Mouse (Mus musculus) large intestine, adult 2 months (tissue): ENCODE measurements around the gene Sertad4. TPM values are rescaled to one million over a fixed set of nuclear protein-coding genes. Genes with fewer than 3 reads are reported as not detected.

Experiments used
- DNase-seq: peaks from one replicate; pipeline ENCODE4 v3.0.0-alpha.2; 2012; ENCODE audit warnings: low read depth, low spot score
- WGBS: fragments of 180-500 bp; shearing (Covaris S2); methylation state at CpG from one replicate; pipeline ENCODE4 v1.1.7; 2018; 5-methylcytosine and 5-hydroxymethylcytosine counted together
- polyA plus RNA-seq: library from polyadenylated mRNA; depleted of rRNA; stranded (reverse); fragments of >200 nt; gene quantifications from 2 replicates; pipeline ENCODE4 v1.2.3, GENCODE M21; 2012

The Sertad4 gene
- polyA plus RNA-seq, 1 experiment, result 1.1 TPM

GRCm38 (mm10) chr1:192853429-192853828 is 2.1 kb downstream of the Sertad4 start:
- DNase-seq, result no peak
- 73% methylated on average over 2 of the region's 2 CpGs for WGBS

DNA sequence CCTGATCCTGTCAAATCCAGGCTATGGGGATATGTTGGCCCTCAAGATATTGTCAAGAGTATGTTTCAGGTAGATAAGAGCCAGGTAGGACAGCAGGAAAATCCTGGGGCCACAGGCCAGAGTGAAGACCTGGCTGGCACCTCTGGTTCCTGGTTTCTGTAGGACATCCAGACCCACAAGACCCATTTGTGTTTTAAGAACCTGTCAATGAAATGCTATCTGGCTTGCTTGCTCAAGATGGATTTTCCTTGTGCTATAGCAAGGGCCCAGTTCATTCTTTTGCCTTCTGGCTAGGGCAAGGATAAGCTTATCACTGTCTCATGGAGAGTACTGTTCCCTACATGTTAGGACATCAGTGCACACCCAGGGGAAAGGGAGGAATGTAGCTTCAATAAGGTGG is 3.5 kb downstream of the Sertad4 start:
- no peak for DNase-seq

DNA sequence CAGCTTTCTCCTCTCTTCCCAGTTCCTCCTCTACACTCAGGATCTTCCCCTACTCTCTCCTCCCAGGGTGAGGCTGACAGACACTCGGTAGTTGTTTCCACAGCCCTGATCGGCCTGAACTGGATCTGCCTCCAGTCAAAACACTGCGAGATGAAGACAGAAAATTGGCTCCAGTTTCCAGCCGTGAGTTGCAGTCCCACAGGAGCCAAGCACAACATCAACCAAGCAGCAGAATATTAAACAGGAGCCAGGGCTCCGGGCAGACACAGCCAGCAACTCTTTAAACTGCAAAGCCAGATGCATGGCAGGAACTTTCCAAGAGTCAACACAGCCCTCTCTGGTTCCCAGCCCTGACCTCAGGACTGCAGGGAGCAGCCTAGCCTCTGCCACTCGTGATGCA is 3.9 kb downstream of the Sertad4 start:
- DNase-seq, result no peak
- 64% methylated on average over 6 of the region's 6 CpGs for WGBS

GRCm38 (mm10) chr1:192851126-192851525 is 4.4 kb downstream of the Sertad4 start:
- 57% methylated on average over 2 of the region's 2 CpGs for WGBS
- no peak for DNase-seq

- no peak for DNase-seq
- 22% methylated on average over 5 of the region's 5 CpGs for WGBS
Observed at GRCm38 (mm10) chr1:192849616-192850015, 5.9 kb downstream of the Sertad4 start.

GRCm38 (mm10) chr1:192847254-192847653 is 8.3 kb downstream of the Sertad4 start:
- DNase-seq, result no peak
- 83% methylated on average over 3 of the region's 3 CpGs for WGBS

- DNase-seq, result no peak
Observed at GRCm38 (mm10) chr1:192841094-192841813, 14.3 kb downstream of the Sertad4 start.

GRCm38 (mm10) chr1:192840655-192841054 is 14.9 kb downstream of the Sertad4 start:
- 77% methylated on average over 2 of the region's 2 CpGs for WGBS
- no peak for DNase-seq

More at GRCm38 (mm10) chr1:192841094-192841813, 14.3 kb downstream of the Sertad4 start:
- WGBS, result 63% methylated on average over 9 of the region's 9 CpGs

DNA sequence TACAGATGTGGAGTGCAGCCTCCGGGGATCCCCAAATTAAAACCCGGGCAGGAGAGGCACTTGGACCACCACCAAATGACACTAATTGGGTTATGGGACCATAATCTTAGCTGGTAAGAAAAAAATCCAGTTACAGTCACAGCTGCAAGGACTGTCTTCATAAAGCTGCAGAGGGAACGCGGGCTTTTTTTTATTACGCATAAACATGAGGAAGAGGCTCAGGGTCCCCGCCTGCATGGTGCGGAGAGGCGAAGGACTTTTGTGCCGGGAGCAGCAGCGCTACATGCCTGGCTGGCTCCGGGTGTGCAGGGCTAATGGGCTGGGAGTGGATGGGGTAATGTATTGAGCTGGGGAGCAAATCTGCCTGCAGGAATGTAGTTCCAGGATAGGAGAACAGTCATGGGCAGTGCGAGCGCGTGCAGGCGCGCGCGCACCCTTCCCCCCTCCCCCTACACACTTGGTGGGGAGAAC is 20.3 kb downstream of the Sertad4 start:
- no peak for DNase-seq
- 5% methylated on average over 18 of the region's 18 CpGs for WGBS

- WGBS, result 10% methylated on average over 63 of the region's 63 CpGs
- DNase-seq, result no peak
Observed at GRCm38 (mm10) chr1:192834361-192835210, 21.0 kb downstream of the Sertad4 start.

DNA sequence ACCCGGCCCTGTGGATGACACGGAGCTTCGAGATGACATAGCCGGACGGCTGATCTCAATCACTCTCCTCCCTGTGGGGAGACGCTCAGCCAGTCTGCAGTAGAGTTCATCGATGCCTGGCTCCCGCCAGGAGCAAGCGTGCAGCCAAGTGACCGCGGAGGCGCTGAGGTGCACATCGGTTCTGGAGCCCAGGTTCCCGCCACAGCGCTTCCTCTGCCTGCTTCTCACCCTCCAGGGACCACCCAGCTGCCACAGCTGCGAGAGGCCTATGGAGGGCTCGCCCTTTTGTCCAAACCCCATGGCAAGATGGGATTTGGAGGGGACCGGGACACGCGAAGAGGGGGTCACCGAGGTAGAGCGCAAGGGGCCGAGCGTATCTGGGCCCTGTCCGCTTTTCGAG is 22.0 kb downstream of the Sertad4 start:
- DNase-seq, result no peak

DNA sequence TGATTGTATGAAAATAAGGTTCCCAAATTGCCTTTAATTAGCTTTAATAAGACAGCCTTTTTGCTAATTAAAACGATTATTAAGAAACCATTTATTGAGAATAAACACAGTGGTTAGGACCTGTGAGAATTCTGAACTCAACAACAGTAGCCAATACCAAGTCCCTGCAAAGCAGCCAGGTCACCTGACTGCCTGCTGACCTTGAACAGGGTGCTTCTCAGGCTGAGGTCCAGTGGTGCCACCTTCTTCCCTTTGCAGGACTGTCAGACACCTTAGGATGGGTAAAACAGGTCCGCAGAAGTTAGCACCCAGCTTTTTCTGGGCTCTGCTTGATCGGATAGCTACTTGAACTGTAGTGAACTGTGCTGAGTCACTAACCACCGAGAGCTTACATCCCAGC is 22.5 kb downstream of the Sertad4 start:
- DNase-seq, result no peak
- WGBS, result 80% methylated on average over 4 of the region's 4 CpGs

More for the DNA sequence above, 22.0 kb downstream of the Sertad4 start:
- 80% methylated on average over 26 of the region's 26 CpGs for WGBS

DNA sequence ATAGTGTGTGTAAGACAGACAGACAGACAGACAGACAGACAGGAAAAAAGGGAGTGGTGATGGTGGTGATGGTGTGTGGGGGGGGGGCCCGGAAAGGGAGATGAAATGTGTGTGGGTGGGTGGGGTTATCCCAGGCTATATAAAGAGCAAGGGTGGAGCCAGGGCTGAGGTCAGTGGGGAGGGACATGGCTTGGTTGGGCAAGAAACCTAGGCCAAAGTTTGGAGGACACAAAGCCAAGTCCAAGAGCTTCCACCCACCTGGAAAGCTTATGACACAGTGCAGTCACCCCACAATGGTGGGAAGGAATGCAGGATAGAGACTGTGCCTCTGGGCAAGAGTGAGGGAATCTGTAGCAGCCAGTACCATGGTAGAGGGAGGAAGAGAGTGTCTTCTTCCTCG is 23.2 kb downstream of the Sertad4 start:
- no peak for DNase-seq
- WGBS, result 43% methylated on average over 2 of the region's 2 CpGs

GRCm38 (mm10) chr1:192830444-192830843 is 25.1 kb downstream of the Sertad4 start:
- 43% methylated on average over 6 of the region's 6 CpGs for WGBS
- no peak for DNase-seq

DNA sequence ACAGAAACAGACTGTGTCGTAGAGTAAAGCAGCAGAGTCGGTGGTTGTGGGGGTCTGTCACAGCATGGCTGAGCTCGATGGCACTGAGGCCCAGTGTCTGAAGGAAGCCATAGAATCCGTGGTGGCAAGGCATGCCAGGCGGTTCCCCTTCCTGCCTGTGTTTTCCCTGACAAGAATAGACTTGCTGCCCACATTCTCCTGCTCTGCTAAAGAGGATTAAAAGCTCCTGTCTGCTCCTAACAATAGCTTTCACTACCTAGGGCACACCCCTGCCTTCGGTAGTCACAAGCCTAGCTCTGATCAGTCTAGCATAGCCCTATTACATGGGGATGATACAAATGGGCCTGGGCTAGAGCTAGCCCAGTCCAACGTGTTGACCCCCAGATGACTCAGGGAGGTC is 26.6 kb downstream of the Sertad4 start:
- no peak for DNase-seq
- WGBS, result 82% methylated on average over 7 of the region's 7 CpGs

GRCm38 (mm10) chr1:192827955-192828354 is 27.6 kb downstream of the Sertad4 start:
- no peak for DNase-seq

DNA sequence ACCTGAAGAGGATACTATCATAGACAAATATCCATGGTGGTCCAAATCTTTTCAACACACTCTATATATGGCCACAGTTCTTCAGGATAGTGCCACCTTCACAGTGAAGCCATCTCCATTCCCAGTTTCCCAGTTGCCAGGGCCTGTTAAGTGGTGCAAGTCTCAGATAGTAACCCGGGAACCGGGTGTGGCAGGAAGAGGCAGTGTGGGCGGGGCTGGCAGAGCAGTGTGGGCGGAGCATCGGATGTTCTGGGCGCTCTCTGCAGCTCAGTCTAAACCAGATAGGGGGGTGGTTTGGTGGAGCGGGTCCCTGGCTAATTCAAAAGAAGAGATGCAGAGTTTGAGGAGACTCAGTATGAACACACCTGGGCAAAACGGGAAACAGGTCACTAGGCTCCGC is 29.8 kb downstream of the Sertad4 start:
- DNase-seq, result no peak

GRCm38 (mm10) chr1:192822652-192823525 is 32.7 kb downstream of the Sertad4 start:
- DNase-seq, result no peak
- 20% methylated on average over 13 of the region's 13 CpGs for WGBS

More for the DNA sequence above, 29.8 kb downstream of the Sertad4 start:
- WGBS, result 47% methylated on average over 9 of the region's 9 CpGs

DNA sequence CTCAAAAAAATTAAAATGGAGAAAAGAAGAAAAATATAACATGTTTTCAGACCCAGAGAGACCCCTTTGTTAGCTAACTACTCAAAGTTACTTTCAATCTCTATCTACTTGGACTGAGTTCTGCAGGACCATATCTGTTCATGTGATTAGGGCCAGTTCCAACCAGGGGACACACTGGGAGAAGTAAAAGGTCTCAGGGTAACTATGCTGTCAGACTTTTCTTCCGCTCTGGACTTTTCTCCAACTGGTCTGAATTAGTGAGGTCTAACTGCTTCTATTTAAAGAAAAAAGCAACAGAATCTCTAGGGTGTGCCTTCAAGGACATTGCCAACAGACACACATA is 33.3 kb downstream of the Sertad4 start:
- DNase-seq, result no peak

DNA sequence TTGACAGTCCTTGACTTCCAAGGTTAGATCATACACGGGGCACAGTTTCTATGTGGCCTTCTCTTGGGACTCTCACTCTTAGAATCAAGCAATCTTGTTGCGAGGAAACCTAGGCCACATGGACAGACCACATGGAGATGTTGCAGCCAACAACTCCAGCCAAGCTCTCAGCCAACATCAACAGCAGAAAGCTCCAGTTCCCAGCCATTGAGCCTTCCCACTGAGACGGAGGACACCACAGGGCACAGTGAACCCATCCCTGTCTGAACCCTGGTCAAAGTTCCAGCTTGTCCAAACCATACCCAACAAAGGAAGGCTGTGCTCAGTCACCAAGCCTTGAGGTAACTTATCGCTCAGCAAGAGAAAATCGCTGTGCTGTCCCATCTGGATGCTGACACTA is 37.2 kb downstream of the Sertad4 start:
- DNase-seq, result no peak
- 87% methylated on average over 5 of the region's 5 CpGs for WGBS

More for the DNA sequence above, 33.3 kb downstream of the Sertad4 start:
- WGBS, result 71% methylated on average over 1 of the region's 1 CpGs
